Mouse (Mus musculus): ENCODE measurements around the gene Tspoap1. TPM values are rescaled to one million over a fixed set of nuclear protein-coding genes. Genes with fewer than 3 reads are reported as not detected.

The Tspoap1 gene
- polyA plus RNA-seq, 1 experiment = 50.9 TPM

- H3K4me3 ChIP-seq (replicated peaks; ENCODE audit: control insufficient read depth, low read depth, low read length) = no peak within 1 kb of the TSS
- H3K4me1 ChIP-seq (ENCODE audit: control insufficient read depth, insufficient read depth, low read length) = peaks cover 5% of the 10 kb centered on the region; the same call in 1 of the 2 replicates
- H3K27ac ChIP-seq (ENCODE audit: control insufficient read depth, insufficient read depth, low read depth, low read length, poor library complexity) = peak within 1 kb of the TSS; percentile 66
- WGBS = 7% methylated on average over 3 of the region's 3 CpGs
- TF ChIP-seq POLR2A (IDR thresholded peaks at IDR 0.05; ENCODE audit: borderline replicate concordance, control insufficient read depth, low read depth, low read length) = no peak
- TF ChIP-seq CTCF (IDR thresholded peaks at IDR 0.05; ENCODE audit: control insufficient read depth, insufficient read depth, low read length) = no peak
These were observed 33.1 kb downstream of the Tspoap1 start, which contains the start of gene Mpo for GRCm38 (mm10) chr11:87793460-87793859. Gene Mpo, plus strand, starts transcription at chr11:87793581.

GRCm38 (mm10) chr11:87801711-87802275 is 41.5 kb downstream of the Tspoap1 start:
- Histone ChIP-seq H3K4me1 (ENCODE audit: control insufficient read depth, insufficient read depth, low read length) (peaks cover 4% of the 10 kb centered on the region), H3K4me3 (replicated peaks; ENCODE audit: control insufficient read depth, low read depth, low read length) (no peak overlapping the region), H3K27ac (ENCODE audit: control insufficient read depth, insufficient read depth, low read depth, low read length, poor library complexity) (no peak overlapping the region)
- TF ChIP-seq CTCF (IDR thresholded peaks at IDR 0.05; ENCODE audit: control insufficient read depth, insufficient read depth, low read length) (no peak), POLR2A (IDR thresholded peaks at IDR 0.05; ENCODE audit: borderline replicate concordance, control insufficient read depth, low read depth, low read length) (no peak)
- WGBS = 61% methylated on average over 22 of the region's 22 CpGs

- H3K27ac ChIP-seq (ENCODE audit: control insufficient read depth, insufficient read depth, low read depth, low read length, poor library complexity) = no peak overlapping the region
- peaks cover 4% of the 10 kb centered on the region for H3K4me1 ChIP-seq (ENCODE audit: control insufficient read depth, insufficient read depth, low read length)
- 54% methylated on average over 14 of the region's 14 CpGs for WGBS
- no peak for TF ChIP-seq POLR2A (IDR thresholded peaks at IDR 0.05; ENCODE audit: borderline replicate concordance, control insufficient read depth, low read depth, low read length)
- TF ChIP-seq CTCF (IDR thresholded peaks at IDR 0.05; ENCODE audit: control insufficient read depth, insufficient read depth, low read length) = peak; percentile 57
- H3K4me3 ChIP-seq (replicated peaks; ENCODE audit: control insufficient read depth, low read depth, low read length) = peak overlapping the region; percentile 20
These were observed 42.3 kb downstream of the Tspoap1 start for GRCm38 (mm10) chr11:87802621-87803020.

- peaks cover 5% of the 10 kb centered on the region; the same call in 1 of the 2 replicates for H3K4me1 ChIP-seq (ENCODE audit: control insufficient read depth, insufficient read depth, low read length)
- H3K27ac ChIP-seq (ENCODE audit: control insufficient read depth, insufficient read depth, low read depth, low read length, poor library complexity) = no peak overlapping the region
- TF ChIP-seq CTCF (IDR thresholded peaks at IDR 0.05; ENCODE audit: control insufficient read depth, insufficient read depth, low read length) (peak; percentile 35), POLR2A (IDR thresholded peaks at IDR 0.05; ENCODE audit: borderline replicate concordance, control insufficient read depth, low read depth, low read length) (no peak)
- 65% methylated on average over 1 of the region's 1 CpGs for WGBS
- H3K4me3 ChIP-seq (replicated peaks; ENCODE audit: control insufficient read depth, low read depth, low read length) = no peak overlapping the region
These were observed 45.1 kb downstream of the Tspoap1 start for GRCm38 (mm10) chr11:87805448-87805847.

GRCm38 (mm10) chr11:87807433-87807832 is 47.1 kb downstream of the Tspoap1 start:
- 58% methylated on average over 6 of the region's 6 CpGs for WGBS
- no peak for TF ChIP-seq CTCF (IDR thresholded peaks at IDR 0.05; ENCODE audit: control insufficient read depth, insufficient read depth, low read length)
- TF ChIP-seq POLR2A (IDR thresholded peaks at IDR 0.05; ENCODE audit: borderline replicate concordance, control insufficient read depth, low read depth, low read length) = no peak
- H3K4me1 ChIP-seq (ENCODE audit: control insufficient read depth, insufficient read depth, low read length) = peaks cover 2% of the 10 kb centered on the region; the same call in 1 of the 2 replicates

GRCm38 (mm10) chr11:87808236-87808635 is 47.9 kb downstream of the Tspoap1 start:
- Histone ChIP-seq H3K4me1 (ENCODE audit: control insufficient read depth, insufficient read depth, low read length) (peaks cover 2% of the 10 kb centered on the region; the same call in 1 of the 2 replicates), H3K4me3 (replicated peaks; ENCODE audit: control insufficient read depth, low read depth, low read length) (no peak overlapping the region), H3K27ac (ENCODE audit: control insufficient read depth, insufficient read depth, low read depth, low read length, poor library complexity) (no peak overlapping the region)
- WGBS = 8% methylated on average over 7 of the region's 7 CpGs
- TF ChIP-seq POLR2A (IDR thresholded peaks at IDR 0.05; ENCODE audit: borderline replicate concordance, control insufficient read depth, low read depth, low read length) (no peak), CTCF (IDR thresholded peaks at IDR 0.05; ENCODE audit: control insufficient read depth, insufficient read depth, low read length) (no peak)

More at GRCm38 (mm10) chr11:87807433-87807832, 47.1 kb downstream of the Tspoap1 start:
- Histone ChIP-seq H3K27ac (ENCODE audit: control insufficient read depth, insufficient read depth, low read depth, low read length, poor library complexity) (no peak overlapping the region), H3K4me3 (replicated peaks; ENCODE audit: control insufficient read depth, low read depth, low read length) (no peak overlapping the region)

GRCm38 (mm10) chr11:87811396-87811795 is 51.1 kb downstream of the Tspoap1 start:
- peaks cover 2% of the 10 kb centered on the region; the same call in 1 of the 2 replicates for H3K4me1 ChIP-seq (ENCODE audit: control insufficient read depth, insufficient read depth, low read length)
- H3K27ac ChIP-seq (ENCODE audit: control insufficient read depth, insufficient read depth, low read depth, low read length, poor library complexity) = no peak overlapping the region
- WGBS = 23% methylated on average over 4 of the region's 4 CpGs
- H3K4me3 ChIP-seq (replicated peaks; ENCODE audit: control insufficient read depth, low read depth, low read length) = no peak overlapping the region
- no peak for TF ChIP-seq POLR2A (IDR thresholded peaks at IDR 0.05; ENCODE audit: borderline replicate concordance, control insufficient read depth, low read depth, low read length)
- no peak for TF ChIP-seq CTCF (IDR thresholded peaks at IDR 0.05; ENCODE audit: control insufficient read depth, insufficient read depth, low read length)

GRCm38 (mm10) chr11:87814831-87815230 is 54.5 kb downstream of the Tspoap1 start:
- no peak overlapping the region for H3K27ac ChIP-seq (ENCODE audit: control insufficient read depth, insufficient read depth, low read depth, low read length, poor library complexity)
- no peaks in the 10 kb centered on the region for H3K4me1 ChIP-seq (ENCODE audit: control insufficient read depth, insufficient read depth, low read length)
- WGBS = 68% methylated on average over 8 of the region's 8 CpGs
- no peak overlapping the region for H3K4me3 ChIP-seq (replicated peaks; ENCODE audit: control insufficient read depth, low read depth, low read length)
- TF ChIP-seq CTCF (IDR thresholded peaks at IDR 0.05; ENCODE audit: control insufficient read depth, insufficient read depth, low read length) = no peak
- TF ChIP-seq POLR2A (IDR thresholded peaks at IDR 0.05; ENCODE audit: borderline replicate concordance, control insufficient read depth, low read depth, low read length) = no peak

Data from bone marrow, adult 2 months (tissue).